Mouse (Mus musculus) E14TG2a.4 (cell line): ENCODE data around the gene Osbpl10.

Experiments used
- CTCF ChIP-seq: conservative IDR thresholded peaks from 2 replicates; pipeline ENCODE4 v1.5.1; 2014; ENCODE audit warnings: low read length
- NANOG ChIP-seq: IDR thresholded peaks from 2 replicates; pipeline ENCODE4 v1.6.1; 2014; ENCODE audit warnings: borderline replicate concordance, low read length, mixed read lengths

- TF ChIP-seq CTCF (no peak), NANOG (no peak)
Measured at GRCm38 (mm10) chr9:114996489-114996888, 18.1 kb downstream of the Osbpl10 start.
